Mouse (Mus musculus) embryonic facial prominence, embryonic 15.5 days (tissue): ENCODE results near the gene Fkbp14. TPM values are rescaled to one million over a fixed set of nuclear protein-coding genes. Genes with fewer than 3 reads are reported as not detected.

Experiments used
- ATAC-seq: fragments of 200-750 bp; cut with Nextera tagmentation; 2 replicates; pipeline ENCODE4 v1.8.0; 2017; ENCODE audit warnings: low read depth, moderate TSS enrichment; ENCODE audit not compliant: insufficient number of reproducible peaks, low FRiP score, low TSS enrichment
- H3K27ac ChIP-seq: fragments of 300-500 bp; sonication (generic); replicated peaks from 2 replicates; pipeline ENCODE4 v1.5.1; 2015; ENCODE audit warnings: mild to moderate bottlenecking, inconsistent platforms
- H3K27me3 ChIP-seq: fragments of 300-500 bp; sonication (generic); 2 replicates; pipeline ENCODE4 v1.6.1; 2015; ENCODE audit warnings: inconsistent platforms
- H3K36me3 ChIP-seq: fragments of 300-500 bp; sonication (generic); 2 replicates; pipeline ENCODE4 v1.6.1; 2015; ENCODE audit warnings: mild to moderate bottlenecking, inconsistent platforms
- H3K4me1 ChIP-seq: fragments of 300-500 bp; sonication (generic); 2 replicates; pipeline ENCODE4 v1.6.1; 2015; ENCODE audit warnings: inconsistent platforms
- H3K4me2 ChIP-seq: fragments of 300-500 bp; sonication (generic); replicated peaks from 2 replicates; pipeline ENCODE4 v1.6.1; 2015; ENCODE audit warnings: mild to moderate bottlenecking, inconsistent platforms
- H3K4me3 ChIP-seq: fragments of 300-500 bp; sonication (generic); replicated peaks from 2 replicates; pipeline ENCODE4 v1.5.1; 2015; ENCODE audit warnings: mild to moderate bottlenecking, inconsistent platforms
- H3K9ac ChIP-seq: fragments of 300-500 bp; sonication (generic); 2 replicates; pipeline ENCODE4 v1.6.1; 2015; ENCODE audit warnings: inconsistent platforms
- H3K9me3 ChIP-seq: fragments of 300-500 bp; sonication (generic); replicated peaks from 2 replicates; pipeline ENCODE4 v1.6.1; 2016; ENCODE audit warnings: inconsistent platforms
- WGBS: fragments of 180-500 bp; shearing (Covaris S2); methylation state at CpG from one replicate; pipeline ENCODE4 v1.1.7; 2015; 5-methylcytosine and 5-hydroxymethylcytosine counted together
- polyA plus RNA-seq: library from polyadenylated mRNA; unstranded; fragments of >200 nt; fragmentation: Nextera tagmentation; extraction: Ambion mirVana; gene quantifications from 2 replicates; pipeline ENCODE4 v1.2.1, GENCODE M21; 2015

The Fkbp14 gene
- 54.7 and 59.1 TPM in 2 replicates for polyA plus RNA-seq

DNA sequence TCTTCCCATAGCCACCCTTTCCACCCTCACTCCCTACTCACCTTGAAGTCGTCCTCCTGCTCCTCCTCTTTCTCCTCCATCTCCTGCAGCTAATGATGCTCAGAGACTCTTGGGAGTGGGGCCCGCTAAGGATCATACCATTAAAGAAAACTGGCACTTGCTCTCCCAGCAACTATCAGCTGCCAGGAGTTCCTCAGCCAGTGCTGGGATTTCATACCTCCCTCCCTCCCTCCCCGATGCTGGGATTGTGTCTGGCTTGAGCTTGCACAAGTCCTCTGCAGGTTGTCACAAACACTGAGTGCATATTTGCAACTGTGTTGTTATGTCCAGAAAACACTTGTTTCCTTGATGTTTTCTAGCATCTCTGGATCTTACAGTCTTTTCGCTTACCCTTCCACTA is at the start of gene Fkbp14:
Gene Fkbp14 (minus strand): TSS at position 101 of the 400 bp plus-strand sequence.
- Histone ChIP-seq H3K4me1 (peaks cover 18% of the 10 kb centered on the region), H3K4me2 (peak within 1 kb of the TSS; percentile 78), H3K4me3 (peak within 1 kb of the TSS; percentile 87), H3K9ac (no peak within 1 kb of the TSS), H3K27ac (no peak within 1 kb of the TSS), H3K36me3 (no peaks in the 10 kb centered on the region), H3K27me3 (no peaks in the 10 kb centered on the region), H3K9me3 (no peaks in the 10 kb centered on the region)
- ATAC-seq, result no peak
- WGBS, result 70% methylated on average over 4 of the region's 4 CpGs

DNA sequence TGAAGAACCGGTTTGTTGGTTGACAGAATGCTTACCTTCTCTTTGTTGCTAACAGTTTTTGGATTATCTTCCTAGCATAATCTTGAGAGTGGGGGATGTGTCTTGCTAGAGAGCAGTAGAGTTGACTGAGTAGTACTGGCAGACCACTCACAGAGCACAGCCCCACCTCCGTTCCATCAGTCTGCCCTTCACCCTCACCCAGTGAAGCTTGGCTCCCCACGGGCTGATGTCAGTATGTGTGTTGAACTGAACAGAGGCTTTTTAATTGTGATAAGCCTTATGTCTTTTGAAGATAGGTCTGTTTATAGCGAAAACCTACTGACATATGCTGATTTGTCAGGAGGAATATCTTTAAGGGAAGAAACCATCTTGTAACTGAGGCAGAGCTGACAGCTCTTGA is 46.1 kb upstream of the Fkbp14 start:
- ATAC-seq, result no peak
- 80% methylated on average over 4 of the region's 4 CpGs for WGBS
- Histone ChIP-seq H3K36me3 (peaks cover 9% of the 10 kb centered on the region), H3K4me3 (no peak overlapping the region), H3K4me1 (no peaks in the 10 kb centered on the region), H3K4me2 (no peak overlapping the region), H3K27me3 (no peaks in the 10 kb centered on the region), H3K27ac (no peak overlapping the region), H3K9ac (no peak overlapping the region), H3K9me3 (no peaks in the 10 kb centered on the region)

DNA sequence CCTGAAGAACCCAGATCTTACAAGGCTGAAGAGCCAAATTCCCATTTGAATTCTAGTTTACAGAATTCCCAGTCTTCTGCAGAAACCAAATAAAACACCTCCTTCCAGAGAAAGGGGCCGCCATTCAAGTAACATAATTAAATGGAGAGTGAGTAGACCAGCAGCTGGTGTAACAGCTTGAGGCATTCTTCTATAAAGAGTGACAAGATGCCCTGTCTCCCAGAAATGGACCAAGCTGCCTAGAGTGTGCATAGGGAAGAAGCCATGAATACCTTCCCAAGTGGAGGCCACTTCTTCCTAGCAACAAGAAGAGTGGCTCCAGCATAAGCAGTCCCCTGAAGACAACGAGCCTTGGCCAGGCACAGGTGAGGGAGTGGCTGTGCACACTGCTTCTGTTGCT is 44.8 kb upstream of the Fkbp14 start:
- ATAC-seq, result no peak
- Histone ChIP-seq H3K4me3 (no peak overlapping the region), H3K36me3 (peaks cover 12% of the 10 kb centered on the region), H3K4me1 (no peaks in the 10 kb centered on the region), H3K4me2 (no peak overlapping the region), H3K9me3 (no peaks in the 10 kb centered on the region), H3K27me3 (no peaks in the 10 kb centered on the region), H3K27ac (no peak overlapping the region), H3K9ac (no peak overlapping the region)
- WGBS, result 89% methylated on average over 2 of the region's 2 CpGs

DNA sequence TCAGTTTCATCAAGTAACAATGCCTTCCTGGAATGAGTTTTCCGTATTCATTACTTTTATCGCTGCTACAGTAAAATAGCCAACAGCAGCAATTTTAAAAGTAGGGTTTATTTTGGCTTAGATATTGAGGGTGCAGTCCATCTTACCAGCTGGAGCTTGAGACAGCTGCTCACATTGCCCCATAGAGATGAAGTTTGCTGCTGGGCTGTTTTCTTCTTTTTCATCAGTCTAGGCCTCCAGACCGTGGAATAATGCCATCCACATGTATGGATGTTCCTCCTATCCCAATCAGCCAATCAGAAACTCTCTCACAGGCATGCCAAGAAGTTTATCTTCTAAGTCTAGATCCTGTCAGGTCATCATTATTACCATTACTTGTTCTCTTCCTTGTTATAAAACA is 42.8 kb upstream of the Fkbp14 start:
- no peak for ATAC-seq
- peaks cover 19% of the 10 kb centered on the region for H3K36me3 ChIP-seq
- no peak overlapping the region for H3K4me2 ChIP-seq
- H3K9ac ChIP-seq, result no peak overlapping the region
- no peaks in the 10 kb centered on the region for H3K4me1 ChIP-seq
- WGBS, result 83% methylated on average over 3 of the region's 3 CpGs
- H3K9me3 ChIP-seq, result no peaks in the 10 kb centered on the region
- H3K27ac ChIP-seq, result no peak overlapping the region
- no peaks in the 10 kb centered on the region for H3K27me3 ChIP-seq
- no peak overlapping the region for H3K4me3 ChIP-seq

DNA sequence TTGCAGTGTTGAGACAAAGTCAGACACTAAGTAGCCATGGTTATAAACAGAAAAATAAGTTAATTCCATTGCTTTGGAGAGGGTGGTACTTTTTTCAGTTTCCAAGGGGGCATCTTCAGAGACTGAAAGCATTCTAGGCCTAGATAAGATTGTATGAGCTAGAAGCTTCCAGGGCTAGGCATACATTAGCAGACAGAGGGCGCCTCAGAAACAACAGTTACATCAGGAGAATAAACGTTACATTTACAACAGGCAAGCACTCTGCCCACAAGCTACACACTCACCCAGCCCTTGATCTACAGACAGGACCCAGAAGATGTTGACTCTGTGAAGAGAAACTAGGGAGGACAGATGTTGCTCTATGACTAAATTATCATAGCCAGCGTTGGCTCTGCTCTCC is 34.4 kb upstream of the Fkbp14 start:
- no peaks in the 10 kb centered on the region for H3K27me3 ChIP-seq
- ATAC-seq, result no peak

DNA sequence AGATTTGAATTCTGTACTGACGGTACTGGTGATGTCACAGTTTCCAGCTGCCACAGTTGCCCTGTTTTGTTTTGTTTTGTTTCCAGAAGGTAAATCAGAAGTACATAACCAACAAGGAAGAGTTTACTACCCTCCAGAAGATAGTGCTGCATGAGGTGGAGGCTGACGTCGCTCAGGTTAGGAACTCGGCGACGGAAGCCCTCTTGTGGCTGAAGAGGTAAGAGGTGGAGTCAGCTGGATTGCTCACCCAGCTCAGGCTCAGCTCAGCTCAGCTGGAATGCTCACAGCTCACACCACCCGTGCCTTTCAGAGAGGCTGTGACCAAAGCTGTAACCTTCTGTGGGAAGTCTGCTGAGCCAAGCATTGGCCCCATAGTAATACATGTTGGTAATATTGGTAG is 32.6 kb upstream of the Fkbp14 start:
- no peaks in the 10 kb centered on the region for H3K4me1 ChIP-seq
- no peak for ATAC-seq
- H3K9ac ChIP-seq, result no peak overlapping the region
- no peaks in the 10 kb centered on the region for H3K27me3 ChIP-seq
- H3K36me3 ChIP-seq, result peaks cover 20% of the 10 kb centered on the region; the same call in 1 of the 2 replicates
- H3K27ac ChIP-seq, result no peak overlapping the region
- no peaks in the 10 kb centered on the region for H3K9me3 ChIP-seq
- no peak overlapping the region for H3K4me3 ChIP-seq
- 38% methylated on average over 7 of the region's 7 CpGs for WGBS
- H3K4me2 ChIP-seq, result no peak overlapping the region

More for the DNA sequence above, 34.4 kb upstream of the Fkbp14 start:
- no peaks in the 10 kb centered on the region for H3K9me3 ChIP-seq
- H3K27ac ChIP-seq, result no peak overlapping the region
- 0 out of 2 replicates have a peak, but pooled peaks cover 22% of the 10 kb centered on the region for H3K36me3 ChIP-seq
- no peak overlapping the region for H3K4me3 ChIP-seq
- no peak overlapping the region for H3K4me2 ChIP-seq
- no peak overlapping the region for H3K9ac ChIP-seq
- H3K4me1 ChIP-seq, result no peaks in the 10 kb centered on the region
- 44% methylated on average over 3 of the region's 3 CpGs for WGBS

DNA sequence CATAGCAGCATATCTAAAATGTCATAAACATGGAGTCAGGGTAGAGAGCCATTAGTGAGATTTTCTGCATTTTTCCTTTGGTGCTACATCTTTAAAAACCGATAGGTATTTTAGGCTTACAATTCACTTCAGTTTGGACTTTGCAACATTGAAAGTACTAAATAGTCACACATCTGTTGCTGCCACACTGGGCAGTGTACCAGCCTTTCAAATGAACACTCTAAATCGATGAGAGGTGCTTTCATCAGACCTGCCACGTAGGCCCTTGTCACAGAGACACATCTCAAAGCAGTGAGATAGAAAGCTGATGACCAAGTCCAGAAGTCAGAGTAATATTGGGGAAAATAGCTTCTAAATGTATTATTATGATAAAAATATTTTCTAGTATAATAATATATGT is 31.3 kb upstream of the Fkbp14 start:
- WGBS, result 90% methylated on average over 3 of the region's 3 CpGs
- H3K4me3 ChIP-seq, result no peak overlapping the region
- no peaks in the 10 kb centered on the region for H3K9me3 ChIP-seq
- no peaks in the 10 kb centered on the region for H3K27me3 ChIP-seq
- ATAC-seq, result no peak
- H3K4me2 ChIP-seq, result no peak overlapping the region
- H3K36me3 ChIP-seq, result peaks cover 32% of the 10 kb centered on the region
- H3K27ac ChIP-seq, result no peak overlapping the region
- no peak overlapping the region for H3K9ac ChIP-seq
- H3K4me1 ChIP-seq, result no peaks in the 10 kb centered on the region

DNA sequence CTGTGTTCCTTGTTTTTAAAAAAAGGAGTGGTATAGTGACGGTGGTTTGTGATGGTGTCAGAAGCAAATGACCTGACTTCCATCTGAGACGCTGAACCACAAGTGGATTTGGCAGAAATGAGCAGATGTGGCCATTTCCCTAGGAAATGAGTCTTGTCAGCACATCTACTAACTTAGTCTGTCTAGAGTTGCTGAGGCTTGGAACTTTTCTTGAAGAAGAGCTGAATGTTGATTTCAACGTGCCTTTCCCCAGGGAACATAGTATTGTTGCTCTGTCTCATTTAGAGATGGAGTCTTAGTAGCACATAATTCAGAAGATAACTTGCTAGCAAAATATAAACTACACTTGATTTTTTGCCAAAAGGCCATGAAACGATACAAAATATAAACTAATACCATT is 23.2 kb upstream of the Fkbp14 start:
- no peak for ATAC-seq
- Histone ChIP-seq H3K9ac (no peak overlapping the region), H3K4me3 (no peak overlapping the region), H3K9me3 (no peaks in the 10 kb centered on the region), H3K4me2 (no peak overlapping the region), H3K4me1 (no peaks in the 10 kb centered on the region), H3K27ac (no peak overlapping the region), H3K36me3 (peaks cover 21% of the 10 kb centered on the region), H3K27me3 (no peaks in the 10 kb centered on the region)
- WGBS, result 69% methylated on average over 4 of the region's 4 CpGs

DNA sequence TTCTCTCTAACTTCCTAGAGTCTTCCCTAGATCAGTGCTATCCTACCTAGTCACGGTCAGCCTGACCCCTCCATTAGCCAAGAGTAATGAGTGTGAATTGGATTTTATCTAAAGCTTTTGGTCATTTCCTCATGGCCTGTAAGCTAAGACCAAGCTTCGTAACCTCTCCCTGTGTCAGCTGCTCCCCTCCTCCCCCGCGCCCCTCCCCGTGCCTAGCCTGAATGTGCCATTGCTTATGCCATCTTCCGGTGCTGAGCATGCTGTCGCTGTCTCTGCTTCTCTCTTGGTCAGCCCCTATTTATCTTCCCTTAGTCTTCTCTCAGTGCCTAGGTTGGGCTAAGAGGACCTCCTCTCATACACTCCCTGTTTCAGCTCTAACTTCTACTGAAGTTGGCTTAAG is 22.4 kb upstream of the Fkbp14 start:
- Histone ChIP-seq H3K36me3 (peaks cover 18% of the 10 kb centered on the region), H3K4me3 (no peak overlapping the region), H3K4me2 (no peak overlapping the region), H3K27ac (no peak overlapping the region), H3K4me1 (no peaks in the 10 kb centered on the region), H3K9ac (no peak overlapping the region), H3K27me3 (no peaks in the 10 kb centered on the region), H3K9me3 (no peaks in the 10 kb centered on the region)
- ATAC-seq, result no peak
- 96% methylated on average over 7 of the region's 7 CpGs for WGBS

DNA sequence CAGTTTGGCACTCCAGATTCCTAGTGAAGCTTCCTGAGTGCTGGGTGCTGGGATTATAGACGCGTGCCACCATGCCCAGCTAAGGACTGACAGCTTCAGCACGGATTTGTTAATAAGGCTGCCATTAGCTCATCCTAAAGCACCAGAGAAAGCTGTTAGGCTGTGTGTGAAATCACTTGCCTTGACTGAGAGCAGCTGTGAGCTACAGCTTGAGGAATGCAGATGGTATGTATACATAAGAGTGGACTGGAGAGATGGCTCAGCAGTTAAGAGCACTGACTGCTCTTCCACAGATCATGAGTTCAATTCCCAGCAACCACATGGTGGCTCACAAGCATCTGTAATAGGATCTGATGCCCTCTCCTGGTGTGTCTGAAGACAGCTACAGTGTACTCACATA is 20.3 kb upstream of the Fkbp14 start:
- Histone ChIP-seq H3K4me3 (no peak overlapping the region), H3K27ac (no peak overlapping the region), H3K9me3 (no peaks in the 10 kb centered on the region), H3K27me3 (no peaks in the 10 kb centered on the region), H3K36me3 (peaks cover 12% of the 10 kb centered on the region; the same call in 1 of the 2 replicates), H3K4me2 (no peak overlapping the region), H3K4me1 (no peaks in the 10 kb centered on the region), H3K9ac (no peak overlapping the region)
- no peak for ATAC-seq
- whole genome bisulfite sequencing, result 54% methylated on average over 3 of the region's 3 CpGs

DNA sequence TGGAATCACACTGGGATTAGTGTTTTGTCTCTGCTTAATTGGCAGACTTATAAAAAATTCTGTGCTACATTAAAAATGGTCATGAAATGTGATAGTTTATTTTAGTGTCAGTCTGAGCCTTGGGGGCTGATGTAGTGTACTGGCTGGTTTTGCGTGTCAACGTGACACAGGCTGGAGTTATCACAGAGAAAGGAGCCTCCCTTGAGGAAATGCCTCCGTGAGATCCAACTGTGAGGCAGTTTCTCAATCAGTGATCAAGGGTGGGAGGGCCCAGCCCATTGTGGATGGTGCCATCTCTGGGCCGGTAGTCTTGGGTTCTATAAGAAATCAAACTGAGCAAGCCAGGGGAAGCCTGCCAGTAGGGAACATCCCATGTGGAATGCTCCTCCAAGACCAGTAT is 9.1 kb upstream of the Fkbp14 start:
- Histone ChIP-seq H3K9ac (no peak overlapping the region), H3K9me3 (no peaks in the 10 kb centered on the region; the same call in 1 of the 2 replicates), H3K4me2 (no peak overlapping the region), H3K36me3 (peaks cover 7% of the 10 kb centered on the region; the same call in 1 of the 2 replicates), H3K4me1 (0 out of 2 replicates have a peak, but pooled peaks cover 3% of the 10 kb centered on the region), H3K27ac (no peak overlapping the region), H3K27me3 (no peaks in the 10 kb centered on the region), H3K4me3 (no peak overlapping the region)
- no peak for ATAC-seq
- WGBS, result 72% methylated on average over 4 of the region's 4 CpGs

DNA sequence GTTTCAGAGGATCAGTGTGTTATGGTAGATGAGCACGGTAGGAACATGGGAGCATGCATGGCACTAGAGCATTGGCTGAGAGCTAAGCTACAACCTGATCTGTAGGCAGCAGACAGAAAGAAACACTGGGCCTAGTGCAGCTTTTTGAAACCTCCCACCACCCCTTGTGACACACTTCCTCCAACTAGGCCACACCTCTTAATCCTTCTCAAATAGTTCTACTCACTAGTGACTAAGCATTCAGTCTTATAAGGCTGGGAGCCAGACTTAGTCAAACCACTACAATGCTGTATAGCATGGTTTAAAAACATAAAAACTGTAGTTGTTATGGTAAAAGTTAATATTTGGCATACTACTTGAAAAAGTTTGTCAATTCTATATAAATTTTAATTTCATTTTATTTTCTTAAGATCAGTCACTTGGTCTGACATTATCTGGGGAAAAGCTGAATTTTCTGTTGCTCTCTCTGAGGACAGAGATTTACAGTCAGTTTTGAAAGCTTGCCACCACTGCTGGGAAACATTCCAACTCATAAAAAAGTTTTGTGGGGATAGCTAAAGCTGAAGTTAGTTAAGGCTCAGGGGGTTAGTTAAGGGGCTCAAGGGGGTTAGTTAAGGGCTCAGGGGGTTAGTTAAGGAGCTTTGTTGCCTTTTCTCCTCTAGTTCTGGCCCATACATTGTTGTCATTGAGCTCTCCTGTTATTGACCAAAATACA is 7.0 kb upstream of the Fkbp14 start:
- Histone ChIP-seq H3K9ac (no peak overlapping the region), H3K9me3 (no peaks in the 10 kb centered on the region), H3K4me3 (no peak overlapping the region), H3K36me3 (peaks cover 7% of the 10 kb centered on the region; the same call in 1 of the 2 replicates), H3K4me1 (0 out of 2 replicates have a peak, but pooled peaks cover 3% of the 10 kb centered on the region), H3K27ac (no peak overlapping the region), H3K4me2 (no peak overlapping the region), H3K27me3 (no peaks in the 10 kb centered on the region)
- no peak for ATAC-seq
- WGBS, result 97% methylated on average over 1 of the region's 1 CpGs
